Mouse (Mus musculus): Measurements from ENCODE around the gene Wasf2.
"Not testable (repeated sequence)": the region's sequence is repeated elsewhere in the genome, so short reads cannot be mapped to it uniquely, and the experiment has no call there.

The Wasf2 gene

DNA sequence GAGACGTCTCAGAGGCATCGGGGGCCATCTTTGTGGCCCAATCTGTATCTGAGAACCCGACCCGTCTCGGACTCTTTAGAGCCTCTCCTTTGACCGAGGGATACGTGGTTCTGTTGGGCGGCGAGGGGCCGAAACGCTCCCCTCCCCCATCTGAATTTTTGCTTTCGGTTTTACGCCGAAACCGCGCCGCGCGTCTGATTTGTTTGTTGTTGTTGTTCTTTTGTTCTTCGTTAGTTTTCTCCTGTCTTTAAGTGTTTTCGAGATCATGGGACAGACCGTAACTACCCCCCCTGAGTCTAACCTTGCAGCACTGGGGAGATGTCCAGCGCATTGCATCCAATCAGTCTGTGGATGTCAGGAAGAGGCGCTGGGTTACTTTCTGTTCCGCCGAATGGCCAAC is 33.6 kb upstream of the Wasf2 start:
- not testable (repeated sequence) for DNase-seq (ENCODE audit: low read depth, low spot score)

DNA sequence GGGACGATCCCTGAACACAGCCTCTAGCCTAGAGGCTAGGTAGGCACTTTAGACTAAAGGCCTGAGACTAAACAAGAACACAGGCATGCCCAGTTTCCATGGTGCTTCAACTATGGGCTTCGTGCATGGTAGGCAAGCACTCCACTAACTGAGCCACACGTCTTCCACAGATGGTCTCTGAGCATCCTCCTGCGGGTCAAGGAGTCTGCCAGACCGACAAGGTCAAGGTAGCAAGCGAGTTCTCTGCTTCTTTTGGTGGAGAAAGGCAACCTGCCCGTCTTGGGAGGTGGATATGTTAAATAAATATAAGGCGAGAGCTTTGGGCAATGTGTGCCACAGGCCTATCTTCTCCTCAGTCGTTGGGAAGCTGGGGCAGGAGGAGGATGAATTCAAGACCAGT is 28.6 kb upstream of the Wasf2 start:
- no peak for DNase-seq (ENCODE audit: low read depth, low spot score)

DNA sequence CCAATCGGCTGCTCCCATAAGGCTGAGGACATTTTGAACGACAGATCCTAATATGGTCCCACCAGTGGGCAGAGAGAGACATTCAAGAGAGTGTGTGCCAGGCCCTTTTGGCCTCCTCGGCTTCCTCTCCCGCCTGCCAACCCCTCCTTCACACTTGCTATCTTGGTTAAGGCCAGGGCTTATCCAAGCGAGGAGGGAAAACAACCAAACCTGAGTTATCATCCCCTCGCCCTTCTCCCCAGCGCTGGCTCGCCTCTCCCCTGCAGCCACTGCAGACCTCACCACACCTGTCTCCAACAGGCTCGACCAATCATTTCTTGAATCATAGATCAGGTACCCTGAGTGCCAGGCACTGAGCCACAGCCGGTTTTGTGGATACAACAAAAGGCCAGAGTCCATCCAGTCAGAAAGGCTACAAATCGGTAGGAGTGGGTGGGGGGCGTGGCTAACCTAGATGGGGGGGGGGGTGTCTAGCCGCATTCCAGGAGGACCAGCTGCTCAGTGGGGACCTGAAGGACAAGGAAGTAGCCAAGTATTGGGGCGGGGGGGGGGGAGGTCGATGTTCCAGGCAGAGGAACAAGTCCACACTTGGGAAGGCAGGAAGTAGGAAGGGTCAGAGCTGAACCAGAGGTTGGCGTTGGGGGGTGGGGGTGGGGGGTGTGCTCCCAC is 26.6 kb upstream of the Wasf2 start:
- DNase-seq (ENCODE audit: low read depth, low spot score) = no peak

- no peak for DNase-seq (ENCODE audit: low read depth, low spot score)
Observed at GRCm38 (mm10) chr4:133104194-133104569, 26.1 kb upstream of the Wasf2 start.

DNA sequence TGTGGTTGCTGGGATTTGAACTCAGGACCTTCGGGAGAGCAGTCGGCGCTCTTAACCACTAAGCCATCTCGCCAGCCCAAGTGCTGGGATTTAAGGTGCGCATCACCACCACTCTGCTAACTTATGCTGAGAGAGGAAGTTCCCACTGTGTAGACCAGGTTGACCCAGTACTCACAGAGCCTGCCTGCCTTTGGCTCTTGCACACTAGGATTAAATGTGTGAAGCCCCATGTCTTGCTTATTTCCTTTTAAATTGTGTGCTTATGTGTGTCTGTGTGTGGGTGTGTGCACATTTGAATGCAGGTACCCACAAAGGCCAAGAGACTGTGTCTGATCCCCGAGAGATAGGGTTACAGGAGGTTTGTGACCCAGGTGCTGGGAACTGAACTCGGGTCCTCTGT is 23.6 kb upstream of the Wasf2 start:
- DNase-seq (ENCODE audit: low read depth, low spot score) = no peak

DNA sequence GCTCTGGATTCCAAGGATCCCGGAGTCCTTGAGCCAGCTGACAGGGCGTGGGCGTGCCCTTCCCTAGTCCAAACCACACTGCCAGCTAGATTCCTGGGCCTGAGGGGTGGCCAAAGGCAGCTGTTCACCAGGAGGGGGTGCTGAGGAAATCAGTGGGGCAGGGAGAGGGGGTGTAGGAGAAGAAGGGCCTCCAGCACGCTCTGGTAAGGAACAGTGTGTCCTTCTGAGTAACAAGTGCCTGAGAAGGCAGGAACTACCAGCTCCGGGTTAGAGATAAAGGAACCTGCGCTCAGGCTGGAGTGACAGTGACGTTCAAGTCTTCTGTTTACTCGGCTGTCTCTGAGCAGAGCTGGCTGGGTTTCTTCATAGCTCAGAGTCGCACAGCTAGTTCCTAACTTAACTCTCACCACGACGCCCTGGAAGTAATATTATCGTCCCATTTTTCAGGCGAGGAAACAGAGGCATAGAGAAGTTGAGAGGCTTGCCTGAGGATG is 22.5 kb upstream of the Wasf2 start:
- no peak for DNase-seq (ENCODE audit: low read depth, low spot score)

GRCm38 (mm10) chr4:133108481-133109334 is 21.6 kb upstream of the Wasf2 start:
- no peak for DNase-seq (ENCODE audit: low read depth, low spot score)

GRCm38 (mm10) chr4:133109335-133109801 is 20.9 kb upstream of the Wasf2 start:
- no peak for DNase-seq (ENCODE audit: low read depth, low spot score)

GRCm38 (mm10) chr4:133112175-133112838 is 18.0 kb upstream of the Wasf2 start:
- DNase-seq (ENCODE audit: low read depth, low spot score) = no peak

DNA sequence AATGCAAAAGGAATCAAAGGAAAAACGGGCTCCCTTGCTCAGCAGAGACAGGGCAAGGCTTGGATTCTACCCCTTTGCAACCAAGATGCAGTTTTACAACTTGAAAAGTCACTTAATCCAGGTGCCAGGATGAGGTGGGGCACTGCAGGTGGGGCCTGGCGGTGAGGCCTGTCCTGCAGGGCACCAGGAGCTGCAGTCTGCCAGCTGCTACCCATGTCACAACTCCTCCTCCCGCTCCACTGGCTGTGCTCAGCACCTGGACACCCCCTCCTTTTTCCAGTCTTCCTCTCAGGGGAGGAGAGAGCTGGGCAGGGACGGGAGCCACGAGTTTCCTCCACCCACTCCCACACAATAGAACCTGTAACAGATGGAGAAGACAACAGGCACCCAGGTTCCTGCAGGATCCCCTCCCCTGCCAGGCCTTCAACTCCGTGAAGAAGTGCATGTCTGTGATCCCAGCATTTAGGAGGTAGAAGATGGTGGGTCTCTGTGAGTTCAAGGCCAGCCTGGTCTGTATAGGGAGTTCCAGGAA is 16.9 kb upstream of the Wasf2 start:
- DNase-seq (ENCODE audit: low read depth, low spot score) = no peak

DNA sequence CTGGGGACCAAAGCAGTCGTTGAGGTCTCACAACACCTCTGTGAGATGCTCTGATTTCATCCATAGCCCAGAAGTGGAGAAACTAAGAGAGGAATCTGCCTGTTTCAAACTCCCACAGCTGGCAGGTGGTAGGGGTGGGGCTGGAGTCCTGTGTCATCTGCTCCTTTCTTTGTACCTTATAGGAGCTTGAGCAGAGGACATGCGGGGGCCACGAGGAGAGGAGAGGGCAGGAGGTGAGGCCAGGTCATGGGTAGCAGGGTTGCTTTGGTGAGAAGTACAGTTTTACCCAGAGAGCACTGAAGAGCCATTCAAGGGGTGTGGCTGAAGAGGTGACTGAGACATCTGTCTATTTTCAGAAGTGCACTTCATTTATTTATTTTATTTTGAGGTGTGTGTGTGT is 15.5 kb upstream of the Wasf2 start:
- DNase-seq (ENCODE audit: low read depth, low spot score) = no peak

DNA sequence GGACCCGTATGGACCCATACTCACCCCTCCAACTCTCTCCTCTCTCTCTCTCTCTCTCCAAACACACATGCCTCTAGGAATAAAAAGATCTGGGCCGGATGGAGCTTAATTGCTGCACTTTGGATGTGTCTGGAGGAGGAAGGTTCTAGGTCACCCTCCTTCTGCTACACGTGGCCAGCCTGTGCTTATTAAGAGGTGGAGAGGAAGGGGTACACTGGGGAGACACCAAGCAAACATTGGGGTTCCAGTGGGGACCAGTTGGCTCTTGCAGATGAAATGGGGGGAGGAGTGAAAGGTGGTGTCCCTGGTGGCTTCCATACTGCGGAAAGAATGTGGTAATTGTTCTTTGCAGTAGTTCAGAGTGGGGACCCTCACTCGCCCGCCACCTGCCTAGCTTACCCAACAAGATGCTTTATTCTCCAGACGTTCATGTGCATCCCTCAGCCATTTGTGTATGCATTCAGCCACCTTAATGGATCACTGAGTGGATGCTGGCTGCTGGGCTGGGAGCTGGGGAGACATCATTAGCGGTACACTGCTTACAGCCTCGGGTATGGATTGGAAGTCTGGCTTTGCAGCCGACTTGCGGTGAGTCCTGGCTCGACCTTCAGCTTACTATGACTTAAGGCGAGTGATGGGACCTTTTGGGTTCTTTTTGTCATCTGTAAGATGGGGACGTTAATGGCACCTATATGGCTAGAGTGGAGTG is 14.4 kb upstream of the Wasf2 start:
- DNase-seq (ENCODE audit: low read depth, low spot score) = no peak

DNA sequence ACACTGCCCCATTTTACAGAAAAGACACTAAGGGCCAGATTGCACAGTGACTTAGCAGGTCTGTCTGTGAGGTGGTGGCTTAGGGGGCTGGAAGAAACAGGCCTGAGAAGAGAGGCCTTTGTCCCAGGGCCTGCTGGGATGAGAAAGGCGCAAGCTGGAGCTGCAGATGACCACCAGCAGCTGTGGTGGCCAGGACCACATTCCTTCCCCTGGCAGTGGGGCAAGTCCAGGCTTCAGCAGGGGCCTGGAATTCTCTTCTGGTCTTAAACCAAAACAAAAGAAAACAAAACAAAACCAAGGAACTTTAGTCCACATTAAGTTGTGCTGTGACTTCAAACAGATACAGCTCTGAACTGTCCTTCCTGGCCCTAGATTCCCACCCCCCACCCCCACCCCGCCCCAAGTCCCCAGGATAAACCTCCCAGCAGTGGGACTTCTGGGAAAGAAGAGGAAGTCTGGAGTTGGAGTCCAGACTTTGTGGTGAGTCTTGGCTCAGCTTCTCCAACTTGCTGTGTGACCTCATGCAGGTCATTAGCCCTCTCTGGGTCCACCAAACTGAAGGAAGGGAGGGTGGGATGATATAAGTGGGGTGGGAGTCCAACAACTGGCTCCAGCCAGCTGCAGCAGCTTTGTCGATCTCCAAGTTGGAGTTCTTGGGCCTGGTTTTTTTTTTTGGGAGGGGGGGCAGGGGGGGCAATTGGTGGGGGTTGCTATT is 13.4 kb upstream of the Wasf2 start:
- no peak for DNase-seq (ENCODE audit: low read depth, low spot score)

- DNase-seq (ENCODE audit: low read depth, low spot score) = no peak
Observed at GRCm38 (mm10) chr4:133117556-133118411, 12.5 kb upstream of the Wasf2 start.

- DNase-seq (ENCODE audit: low read depth, low spot score) = no peak
Observed at GRCm38 (mm10) chr4:133118775-133119375, 11.4 kb upstream of the Wasf2 start.

- DNase-seq (ENCODE audit: low read depth, low spot score) = no peak
Observed at GRCm38 (mm10) chr4:133119579-133119978, 10.7 kb upstream of the Wasf2 start.

DNA sequence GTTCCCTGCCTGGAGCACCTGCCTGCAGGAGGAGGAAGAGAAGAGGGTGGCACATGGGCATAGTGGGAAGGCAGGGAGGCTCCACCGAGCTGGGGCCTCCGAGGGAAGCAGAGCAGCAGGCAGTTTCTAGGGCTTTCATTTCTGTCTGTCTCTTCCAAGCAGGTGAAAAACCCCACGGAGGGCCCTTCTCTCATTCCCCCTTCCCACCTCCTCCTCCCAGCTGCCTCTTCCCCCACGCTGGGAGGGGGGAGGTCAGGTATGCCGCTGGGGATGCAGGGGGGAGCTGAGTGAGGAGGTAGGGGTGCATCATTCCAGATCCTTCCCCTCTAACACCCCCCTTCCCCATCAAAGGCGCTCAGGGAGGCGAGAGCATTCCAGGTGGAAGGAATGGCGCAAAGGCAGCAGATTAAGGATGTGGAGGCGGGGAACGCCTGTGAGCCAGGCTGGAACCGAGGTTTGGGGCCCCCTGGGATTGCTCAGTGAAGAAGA is 9.4 kb upstream of the Wasf2 start:
- DNase-seq (ENCODE audit: low read depth, low spot score) = no peak

GRCm38 (mm10) chr4:133121416-133121815 is 8.9 kb upstream of the Wasf2 start:
- no peak for DNase-seq (ENCODE audit: low read depth, low spot score)

DNA sequence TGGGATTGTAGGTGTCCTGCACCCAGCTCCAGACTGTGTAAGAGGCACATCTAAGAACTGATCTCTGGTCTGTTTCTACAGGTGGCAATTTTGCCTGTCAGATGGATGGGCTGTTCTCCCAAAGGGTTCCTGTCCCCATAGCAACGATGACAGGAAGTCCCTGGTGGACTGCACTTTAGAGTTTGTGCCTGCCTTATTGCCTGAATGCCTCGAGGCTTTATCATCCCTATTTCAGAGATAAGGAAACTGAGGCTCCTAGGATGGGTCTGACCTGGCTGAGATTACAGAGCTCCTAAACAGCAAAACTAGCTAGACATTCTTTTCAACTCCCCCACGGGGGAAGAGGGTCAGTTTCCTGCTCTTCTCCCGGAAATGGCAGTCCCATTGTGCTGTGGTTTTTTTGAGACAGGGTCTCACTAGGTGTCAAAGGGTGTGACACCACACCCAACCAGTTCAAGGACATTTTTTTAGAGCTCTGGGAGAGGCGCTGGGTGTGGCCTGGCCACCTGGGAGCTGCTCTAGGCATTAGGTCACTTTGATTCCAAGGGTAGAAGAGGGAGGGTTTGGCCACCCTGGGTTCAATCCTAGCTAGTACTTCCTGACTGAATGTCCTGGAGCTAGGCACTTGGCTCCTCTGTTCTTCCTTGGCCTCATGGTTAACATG is 8.2 kb upstream of the Wasf2 start:
- DNase-seq (ENCODE audit: low read depth, low spot score) = no peak
